Mouse (Mus musculus) MEL (cell line): ENCODE results near the gene Mgll. TPM values are rescaled to one million over a fixed set of nuclear protein-coding genes. Genes with fewer than 3 reads are reported as not detected.

Experiments used
- DNase-seq: peaks from one replicate; pipeline ENCODE4 v3.0.0; 2011; ENCODE audit warnings: low read depth, low spot score
- H3K27ac ChIP-seq: 2 replicates; pipeline ENCODE4 v1.5.1; 2012; ENCODE audit warnings: low read depth, mild to moderate bottlenecking, control low read depth, low read length, moderate library complexity; ENCODE audit not compliant: control insufficient read depth
- H3K27me3 ChIP-seq, 2 experiments: fragments of 150-350 bp in 1 of 2; sonication (generic) in 1 of 2; 2 replicates each; pipeline ENCODE4 v1.6.1; 2012; ENCODE audit warnings: low read length in 2 of 2, mild to moderate bottlenecking in 2 of 2, improper control_type of control experiment in 1 of 2, moderate library complexity in 1 of 2; ENCODE audit not compliant: insufficient read depth in 2 of 2, control insufficient read depth in 1 of 2
- H3K36me3 ChIP-seq, 2 experiments: 2 replicates each; pipeline ENCODE4 v1.6.1; 2012 to 2014; ENCODE audit warnings: low read length in 2 of 2, improper control_type of control experiment in 1 of 2, inconsistent platforms in 1 of 2, mild to moderate bottlenecking in 1 of 2; ENCODE audit not compliant: insufficient read depth in 2 of 2, control insufficient read depth in 1 of 2
- H3K4me1 ChIP-seq, 2 experiments: fragments of 150-350 bp in 1 of 2; sonication (generic) in 1 of 2; 2 replicates each; pipeline ENCODE4 v1.6.1; 2012; ENCODE audit warnings: low read length in 2 of 2, improper control_type of control experiment in 1 of 2, mild to moderate bottlenecking in 1 of 2; ENCODE audit not compliant: insufficient read depth in 2 of 2, control insufficient read depth in 1 of 2
- H3K4me3 ChIP-seq, 2 experiments: fragments of 150-350 bp in 1 of 2; sonication (generic) in 1 of 2; 2 replicates each; pipeline ENCODE4 v1.5.1; 2012; ENCODE audit warnings: low read depth in 2 of 2, low read length in 2 of 2, mild to moderate bottlenecking in 2 of 2, moderate library complexity in 2 of 2, control low read depth in 1 of 2, improper control_type of control experiment in 1 of 2; ENCODE audit not compliant: control insufficient read depth in 1 of 2, insufficient read depth in 1 of 2
- H3K79me2 ChIP-seq: 2 replicates; pipeline ENCODE4 v1.6.1; 2012; ENCODE audit warnings: mild to moderate bottlenecking, low read length, moderate library complexity; ENCODE audit not compliant: control insufficient read depth, poor library complexity, insufficient read depth
- H3K9ac ChIP-seq: 2 replicates; pipeline ENCODE4 v1.6.1; 2012; ENCODE audit warnings: low read depth, mild to moderate bottlenecking, control low read depth, low read length, moderate library complexity; ENCODE audit not compliant: control insufficient read depth, poor library complexity, severe bottlenecking
- H3K9me3 ChIP-seq: fragments of 150-350 bp; sonication (generic); replicated peaks from 2 replicates; pipeline ENCODE4 v1.6.1; 2012; ENCODE audit warnings: mild to moderate bottlenecking, low read length, improper control_type of control experiment, moderate library complexity; ENCODE audit not compliant: insufficient read depth
- BHLHE40 ChIP-seq: IDR thresholded peaks from 2 replicates; pipeline ENCODE4 v1.6.1; 2012; ENCODE audit warnings: low read depth, mild to moderate bottlenecking, inconsistent platforms, low read length, improper control_type of control experiment, borderline replicate concordance
- CHD1 ChIP-seq: IDR thresholded peaks from 2 replicates; pipeline ENCODE4 v1.6.1; 2012; ENCODE audit warnings: low read depth, mild to moderate bottlenecking, inconsistent platforms, low read length, improper control_type of control experiment
- CHD2 ChIP-seq: IDR thresholded peaks from 2 replicates; pipeline ENCODE4 v1.6.1; 2011; ENCODE audit warnings: low read length, improper control_type of control experiment
- CTCF ChIP-seq, 3 experiments: IDR thresholded peaks in 2 of 3; conservative IDR thresholded peaks in 1 of 3; 2 replicates each; pipeline ENCODE4 v1.5.1; 2011 to 2012; ENCODE audit warnings: low read length in 3 of 3, low read depth in 2 of 3, mild to moderate bottlenecking in 2 of 3, improper control_type of control experiment in 1 of 3, inconsistent platforms in 1 of 3, mixed read lengths in 1 of 3, moderate library complexity in 1 of 3; ENCODE audit not compliant: control insufficient read depth in 1 of 3, insufficient read depth in 1 of 3, poor library complexity in 1 of 3, severe bottlenecking in 1 of 3
- E2F4 ChIP-seq: IDR thresholded peaks from 2 replicates; pipeline ENCODE4 v1.6.1; 2011; ENCODE audit warnings: low read depth, low read length, improper control_type of control experiment, borderline replicate concordance
- ELF1 ChIP-seq: IDR thresholded peaks from 2 replicates; pipeline ENCODE4 v1.6.1; 2014; ENCODE audit warnings: low read depth, mild to moderate bottlenecking, inconsistent platforms, low read length, improper control_type of control experiment, moderate library complexity
- EP300 ChIP-seq, 2 experiments: IDR thresholded peaks; 2 replicates each; pipeline ENCODE4 v1.6.1; 2011; ENCODE audit warnings: improper control_type of control experiment in 2 of 2, low read length in 2 of 2, low read depth in 1 of 2, mild to moderate bottlenecking in 1 of 2
- GATA1 ChIP-seq: IDR thresholded peaks from 2 replicates; pipeline ENCODE4 v1.6.1; 2011; ENCODE audit warnings: low read depth, low read length, improper control_type of control experiment
- HCFC1 ChIP-seq: IDR thresholded peaks from 2 replicates; pipeline ENCODE4 v1.6.1; 2012; ENCODE audit warnings: low read depth, mild to moderate bottlenecking, inconsistent platforms, low read length, improper control_type of control experiment, moderate library complexity
- KAT2A ChIP-seq: conservative IDR thresholded peaks from 2 replicates; pipeline ENCODE4 v1.6.1; 2012; ENCODE audit warnings: low read depth, low read length, improper control_type of control experiment, inconsistent platforms
- MAFK ChIP-seq: IDR thresholded peaks from 2 replicates; pipeline ENCODE4 v1.6.1; 2011; ENCODE audit warnings: low read depth, mild to moderate bottlenecking, low read length, improper control_type of control experiment, borderline replicate concordance
- MAX ChIP-seq: IDR thresholded peaks from 2 replicates; pipeline ENCODE4 v1.6.1; 2011; ENCODE audit warnings: low read length, improper control_type of control experiment
- MAZ ChIP-seq: IDR thresholded peaks from 2 replicates; pipeline ENCODE4 v1.6.1; 2012; ENCODE audit warnings: low read depth, mild to moderate bottlenecking, inconsistent platforms, low read length, improper control_type of control experiment
- MEF2A ChIP-seq: IDR thresholded peaks from 2 replicates; pipeline ENCODE4 v1.6.1; 2014; ENCODE audit warnings: low read depth, mild to moderate bottlenecking, inconsistent platforms, low read length, improper control_type of control experiment; ENCODE audit not compliant: poor library complexity, insufficient replicate concordance, severe bottlenecking; ENCODE audit errors: extremely low read depth
- MXI1 ChIP-seq: IDR thresholded peaks from 2 replicates; pipeline ENCODE4 v1.6.1; 2011; ENCODE audit warnings: mild to moderate bottlenecking, low read depth, low read length, improper control_type of control experiment
- MYC ChIP-seq: IDR thresholded peaks from 2 replicates; pipeline ENCODE4 v1.6.1; 2011; ENCODE audit warnings: low read depth, mild to moderate bottlenecking, low read length, improper control_type of control experiment, moderate library complexity
- NELFE ChIP-seq: IDR thresholded peaks from 2 replicates; pipeline ENCODE4 v1.6.1; 2011; ENCODE audit warnings: low read depth, low read length, improper control_type of control experiment
- POLR2AphosphoS5 ChIP-seq: IDR thresholded peaks from 2 replicates; pipeline ENCODE4 v1.6.1; 2012; ENCODE audit warnings: low read depth, borderline replicate concordance, mild to moderate bottlenecking, inconsistent platforms, low read length, moderate library complexity, mixed read lengths
- SIN3A ChIP-seq: IDR thresholded peaks from 2 replicates; pipeline ENCODE4 v1.6.1; 2012; ENCODE audit warnings: low read length, improper control_type of control experiment, inconsistent platforms
- SMC3 ChIP-seq: IDR thresholded peaks from 2 replicates; pipeline ENCODE4 v1.6.1; 2011; ENCODE audit warnings: low read depth, low read length, improper control_type of control experiment
- TAL1 ChIP-seq: IDR thresholded peaks from 2 replicates; pipeline ENCODE4 v1.6.1; 2012; ENCODE audit warnings: mild to moderate bottlenecking, inconsistent platforms, low read length, moderate library complexity, mixed read lengths
- TBP ChIP-seq: IDR thresholded peaks from 2 replicates; pipeline ENCODE4 v1.8.0; 2011; ENCODE audit warnings: low read depth, low read length, improper control_type of control experiment
- USF1 ChIP-seq: IDR thresholded peaks from 2 replicates; pipeline ENCODE4 v1.6.1; 2014; ENCODE audit warnings: low read depth, mild to moderate bottlenecking, inconsistent platforms, low read length, improper control_type of control experiment, moderate library complexity
- ZC3H11A ChIP-seq: IDR thresholded peaks from 2 replicates; pipeline ENCODE4 v1.6.1; 2012; ENCODE audit warnings: low read depth, mild to moderate bottlenecking, inconsistent platforms, low read length, improper control_type of control experiment
- ZKSCAN1 ChIP-seq: IDR thresholded peaks from 2 replicates; pipeline ENCODE4 v1.6.1; 2012; ENCODE audit warnings: low read depth, mild to moderate bottlenecking, inconsistent platforms, low read length, improper control_type of control experiment, moderate library complexity
- ZMIZ1 ChIP-seq: IDR thresholded peaks from 2 replicates; pipeline ENCODE4 v1.6.1; 2012; ENCODE audit warnings: low read depth, mild to moderate bottlenecking, inconsistent platforms, low read length, improper control_type of control experiment, moderate library complexity
- ZNF384 ChIP-seq: IDR thresholded peaks from 2 replicates; pipeline ENCODE4 v1.6.1; 2012; ENCODE audit warnings: low read depth, mild to moderate bottlenecking, inconsistent platforms, low read length, improper control_type of control experiment
- polyA plus RNA-seq, 2 experiments: library from polyadenylated mRNA; stranded (reverse) in 1 of 2; unstranded in 1 of 2; fragments of >175 nt in 1 of 2; fragments of >200 nt in 1 of 2; gene quantifications; 2 replicates each; pipeline versions ENCODE4 v1.2.1 to v1.2.4; 2012; ENCODE audit warnings: low replicate concordance in 2 of 2, low read depth in 1 of 2; ENCODE audit not compliant: insufficient read length in 2 of 2, insufficient read depth in 1 of 2, missing spikeins in 1 of 2
- total RNA-seq: library from RNA; depleted of rRNA; stranded (reverse); fragments of 300-350 nt; gene quantifications from 2 replicates; pipeline ENCODE4 v1.2.3, GENCODE M21; 2012

Gene Mgll
- total and polyA plus RNA-seq, 3 experiments = not detected

DNA sequence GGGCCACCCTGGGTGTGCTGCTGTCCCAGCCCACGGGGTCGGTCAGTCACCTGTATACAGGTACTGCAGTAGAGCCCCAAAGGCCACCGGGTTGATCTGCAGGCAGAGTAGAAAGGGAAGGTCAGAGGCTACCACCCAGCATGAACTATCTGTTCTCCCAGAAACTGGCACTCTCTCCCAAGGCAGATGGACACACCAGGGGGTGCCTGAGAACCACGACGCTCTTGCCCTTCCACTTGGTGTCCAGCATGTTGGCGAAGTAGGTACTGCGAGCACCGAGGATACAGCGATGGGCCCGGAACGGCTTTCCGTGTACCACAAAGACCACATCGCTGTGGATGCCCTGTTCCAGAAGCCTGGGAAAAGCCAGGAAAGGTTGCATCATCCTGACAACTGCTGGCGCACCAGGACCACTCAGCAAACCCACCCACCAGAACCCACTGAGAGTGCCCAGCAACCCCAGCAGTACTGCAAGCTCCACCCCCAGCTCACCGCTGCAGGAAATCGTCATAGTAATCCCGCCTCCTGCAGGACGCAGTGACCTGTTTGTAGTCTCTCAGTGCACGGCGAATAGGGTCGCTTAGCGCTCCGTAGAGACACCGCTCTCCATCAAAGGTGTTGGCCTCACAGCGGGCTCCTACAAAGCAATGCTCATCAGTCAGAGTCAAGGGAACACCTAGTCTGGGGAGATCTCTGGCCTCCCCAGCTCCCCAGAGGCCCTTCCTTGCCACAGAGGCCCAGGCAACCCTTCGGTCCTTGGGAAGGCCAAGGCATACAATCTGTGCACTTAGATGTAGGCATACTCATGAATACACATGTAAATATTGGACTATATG, 115.1 kb downstream of the Mgll start:
- Histone ChIP-seq H3K79me2 (no peaks in the 10 kb centered on the region; the same call in 1 of the 2 replicates), H3K9me3 (no peaks in the 10 kb centered on the region), H3K36me3 (no peaks in the 10 kb centered on the region), H3K27me3 (no peaks in the 10 kb centered on the region), H3K27ac (no peak overlapping the region), H3K9ac (no peak overlapping the region), H3K4me3 (no peak overlapping the region), H3K4me1 (peaks cover 2 to 6% of the 10 kb centered on the region in 2 experiments; a peak in 2 of 4 replicates)
- DNase-seq = no peak
- TF ChIP-seq TBP = no peak
- no peak for TF ChIP-seq TAL1
- TF ChIP-seq MEF2A = no peak
- no peak for TF ChIP-seq MAZ
- TF ChIP-seq CHD1 = no peak
- no peak for TF ChIP-seq MAX
- TF ChIP-seq ELF1 = no peak
- TF ChIP-seq KAT2A = no peak
- TF ChIP-seq CHD2 = no peak
- TF ChIP-seq MXI1 = no peak
- no peak for TF ChIP-seq E2F4
- TF ChIP-seq POLR2AphosphoS5 = no peak
- no peak for TF ChIP-seq SIN3A
- no peak for TF ChIP-seq USF1
- TF ChIP-seq MAFK = no peak
- no peak for TF ChIP-seq CTCF (IDR thresholded peaks at IDR 0.05 in 2 of 3, conservative IDR thresholded peaks at IDR 0.05 in 1 of 3; ENCODE audit: control insufficient read depth in 1 of 3, insufficient read depth in 1 of 3, low read depth in 2 of 3, low read length in 3 of 3, poor library complexity in 1 of 3, severe bottlenecking in 1 of 3)
- no peak for TF ChIP-seq ZC3H11A
- TF ChIP-seq MYC = no peak
- TF ChIP-seq ZNF384 = no peak

- no peaks in the 10 kb centered on the region for H3K27me3 ChIP-seq
- no peak for DNase-seq
- no peak overlapping the region for H3K27ac ChIP-seq
- H3K9ac ChIP-seq = no peak overlapping the region
- H3K4me1 ChIP-seq = peaks cover 2 to 6% of the 10 kb centered on the region in 2 experiments; a peak in 2 of 4 replicates
- TF ChIP-seq EP300 (IDR thresholded peaks at IDR 0.05; ENCODE audit: low read depth in 1 of 2, low read length in 2 of 2) (no peak), TBP (no peak), GATA1 (no peak), BHLHE40 (no peak), ZMIZ1 (no peak), TAL1 (no peak), HCFC1 (no peak), MEF2A (no peak), E2F4 (no peak), ZKSCAN1 (no peak), SMC3 (no peak), NELFE (no peak), CHD2 (no peak), ZC3H11A (no peak)
- no peak overlapping the region for H3K4me3 ChIP-seq
- H3K79me2 ChIP-seq = no peaks in the 10 kb centered on the region; the same call in 1 of the 2 replicates
- H3K36me3 ChIP-seq = no peaks in the 10 kb centered on the region
- no peaks in the 10 kb centered on the region for H3K9me3 ChIP-seq
Observed at GRCm38 (mm10) chr6:88840211-88840610, 116.0 kb downstream of the Mgll start.
